Mouse (Mus musculus) neural tube, embryonic 11.5 days (tissue): ENCODE data around the gene Gbf1. TPM values are rescaled to one million over a fixed set of nuclear protein-coding genes. Genes with fewer than 3 reads are reported as not detected.

ENCODE experiments used
- ATAC-seq: fragments of 200-750 bp; cut with Nextera tagmentation; 2 replicates; pipeline ENCODE4 v1.8.0; 2017; ENCODE audit warnings: moderate number of reproducible peaks, mild to moderate bottlenecking, moderate TSS enrichment, moderate library complexity; ENCODE audit not compliant: insufficient read depth, low FRiP score, low TSS enrichment
- DNase-seq: peaks from one replicate; pipeline ENCODE4 v3.0.0-alpha.2; 2015; ENCODE audit warnings: low spot score
- H3K27ac ChIP-seq: fragments of 300-500 bp; sonication (generic); 2 replicates; pipeline ENCODE4 v1.5.1; 2014; ENCODE audit warnings: low read depth, mild to moderate bottlenecking, low read length
- H3K27me3 ChIP-seq: fragments of 300-500 bp; sonication (generic); 2 replicates; pipeline ENCODE4 v1.6.1; 2014; ENCODE audit warnings: mild to moderate bottlenecking, low read length, mixed read lengths; ENCODE audit not compliant: control insufficient read depth, insufficient read depth
- H3K36me3 ChIP-seq: fragments of 300-500 bp; sonication (generic); 2 replicates; pipeline ENCODE4 v1.6.1; 2014; ENCODE audit warnings: mild to moderate bottlenecking, low read length, moderate library complexity, mixed read lengths; ENCODE audit not compliant: control insufficient read depth, insufficient read depth
- H3K4me1 ChIP-seq: fragments of 300-500 bp; sonication (generic); 2 replicates; pipeline ENCODE4 v1.6.1; 2014; ENCODE audit warnings: low read length, mixed read lengths; ENCODE audit not compliant: control insufficient read depth, insufficient read depth
- H3K4me2 ChIP-seq: fragments of 300-500 bp; sonication (generic); 2 replicates; pipeline ENCODE4 v1.6.1; 2014; ENCODE audit warnings: low read depth, mild to moderate bottlenecking, moderate library complexity
- H3K4me3 ChIP-seq: fragments of 300-500 bp; sonication (generic); 2 replicates; pipeline ENCODE4 v1.5.1; 2014; ENCODE audit warnings: low read depth, low read length
- H3K9ac ChIP-seq: fragments of 300-500 bp; sonication (generic); 2 replicates; pipeline ENCODE4 v1.6.1; 2014; ENCODE audit warnings: mild to moderate bottlenecking, low read length
- H3K9me3 ChIP-seq: fragments of 300-500 bp; sonication (generic); 2 replicates; pipeline ENCODE4 v1.6.1; 2016; ENCODE audit warnings: low read length; ENCODE audit not compliant: control insufficient read depth
- WGBS: fragments of 180-500 bp; shearing (Covaris S2); extraction: QIAGEN DNeasy Blood & Tissue Kit; methylation state at CpG from one replicate; pipeline ENCODE4 v1.1.7; 2014; 5-methylcytosine and 5-hydroxymethylcytosine counted together
- polyA plus RNA-seq: library from polyadenylated mRNA; unstranded; fragments of >200 nt; fragmentation: Nextera tagmentation; extraction: Ambion mirVana; gene quantifications from 2 replicates; pipeline ENCODE4 v1.2.1, GENCODE M21; 2014

Gene Gbf1
- polyA plus RNA-seq, 1 experiment from 2014 or later, result 52.0 TPM

GRCm38 (mm10) chr19:46328081-46329030 lies 176.0 kb downstream of the Gbf1 start, which contains the start of gene Fbxl15:
Gene Fbxl15, plus strand, starts transcription at chr19:46328184.
- Histone ChIP-seq H3K4me1 (peaks cover 20% of the 10 kb centered on the region), H3K27ac (peak within 1 kb of the TSS; percentile 90), H3K4me2 (peak within 1 kb of the TSS; percentile 100), H3K36me3 (peaks cover 2% of the 10 kb centered on the region; the same call in 1 of the 2 replicates), H3K9ac (peak within 1 kb of the TSS; percentile 69), H3K27me3 (peaks cover 29% of the 10 kb centered on the region), H3K9me3 (no peaks in the 10 kb centered on the region), H3K4me3 (peak within 1 kb of the TSS; percentile 73)
- peak; percentile 86 for ATAC-seq
- under 1% methylated on average over 77 of the region's 81 CpGs for WGBS
- DNase-seq, result peak; percentile 96

GRCm38 (mm10) chr19:46329031-46329641 lies 176.8 kb downstream of the Gbf1 start:
- H3K4me1 ChIP-seq, result peaks cover 20% of the 10 kb centered on the region

GRCm38 (mm10) chr19:46329951-46330350 lies 177.6 kb downstream of the Gbf1 start:
- no peaks in the 10 kb centered on the region for H3K9me3 ChIP-seq
- peak overlapping the region; percentile 19; the same call in 1 of the 2 replicates for H3K4me2 ChIP-seq
- H3K4me3 ChIP-seq, result no peak overlapping the region
- H3K9ac ChIP-seq, result no peak overlapping the region
- H3K27me3 ChIP-seq, result peaks cover 17% of the 10 kb centered on the region
- 6% methylated on average over 16 of the region's 16 CpGs for WGBS
- peaks cover 20% of the 10 kb centered on the region for H3K4me1 ChIP-seq
- peak; percentile 87 for DNase-seq
- no peak overlapping the region for H3K27ac ChIP-seq
- H3K36me3 ChIP-seq, result peaks cover 2% of the 10 kb centered on the region; the same call in 1 of the 2 replicates
- no peak; the same call in 1 of the 2 replicates for ATAC-seq

More at GRCm38 (mm10) chr19:46329031-46329641, 176.8 kb downstream of the Gbf1 start:
- peak; percentile 4; the same call in 1 of the 2 replicates for ATAC-seq
- 1% methylated on average over 54 of the region's 54 CpGs for WGBS
- H3K27me3 ChIP-seq, result peaks cover 25% of the 10 kb centered on the region
- peak overlapping the region; percentile 100 for H3K4me2 ChIP-seq
- H3K9me3 ChIP-seq, result no peaks in the 10 kb centered on the region
- peak overlapping the region; percentile 90 for H3K27ac ChIP-seq
- H3K9ac ChIP-seq, result peak overlapping the region; percentile 69
- H3K4me3 ChIP-seq, result peak overlapping the region; percentile 73
- DNase-seq, result no peak
- peaks cover 2% of the 10 kb centered on the region; the same call in 1 of the 2 replicates for H3K36me3 ChIP-seq

- 95% methylated on average over 12 of the region's 12 CpGs for WGBS
- no peaks in the 10 kb centered on the region for H3K9me3 ChIP-seq
- no peak for ATAC-seq
- peaks cover 2% of the 10 kb centered on the region; the same call in 1 of the 2 replicates for H3K36me3 ChIP-seq
- H3K4me3 ChIP-seq, result no peak overlapping the region
- no peak overlapping the region for H3K9ac ChIP-seq
- no peak for DNase-seq
- H3K27me3 ChIP-seq, result peaks cover 10% of the 10 kb centered on the region; the same call in 1 of the 2 replicates
- no peak overlapping the region for H3K27ac ChIP-seq
- no peak overlapping the region for H3K4me2 ChIP-seq
- peaks cover 20% of the 10 kb centered on the region for H3K4me1 ChIP-seq
These were observed 178.4 kb downstream of the Gbf1 start for GRCm38 (mm10) chr19:46330696-46331095.

GRCm38 (mm10) chr19:46331326-46331725 lies 179.0 kb downstream of the Gbf1 start:
- peaks cover 6% of the 10 kb centered on the region; the same call in 1 of the 2 replicates for H3K27me3 ChIP-seq
- no peak for ATAC-seq
- H3K27ac ChIP-seq, result no peak overlapping the region
- H3K36me3 ChIP-seq, result peaks cover 2% of the 10 kb centered on the region; the same call in 1 of the 2 replicates
- peaks cover 19% of the 10 kb centered on the region for H3K4me1 ChIP-seq
- 92% methylated on average over 14 of the region's 14 CpGs for WGBS
- no peak overlapping the region for H3K4me3 ChIP-seq
- H3K9ac ChIP-seq, result no peak overlapping the region
- no peak overlapping the region for H3K4me2 ChIP-seq
- H3K9me3 ChIP-seq, result no peaks in the 10 kb centered on the region
- DNase-seq, result no peak

GRCm38 (mm10) chr19:46331936-46332335 lies 179.6 kb downstream of the Gbf1 start:
- H3K27ac ChIP-seq, result no peak overlapping the region
- H3K36me3 ChIP-seq, result peaks cover 2% of the 10 kb centered on the region; the same call in 1 of the 2 replicates
- H3K4me1 ChIP-seq, result peaks cover 16% of the 10 kb centered on the region
- WGBS, result 87% methylated on average over 3 of the region's 3 CpGs
- H3K4me2 ChIP-seq, result no peak overlapping the region
- no peak overlapping the region for H3K9ac ChIP-seq
- no peaks in the 10 kb centered on the region for H3K9me3 ChIP-seq
- no peak for DNase-seq
- H3K27me3 ChIP-seq, result 0 out of 2 replicates have a peak, but pooled peaks cover 4% of the 10 kb centered on the region
- no peak overlapping the region for H3K4me3 ChIP-seq
- no peak for ATAC-seq

- no peak overlapping the region for H3K9ac ChIP-seq
- no peak for ATAC-seq
- H3K27me3 ChIP-seq, result 0 out of 2 replicates have a peak, but pooled peaks cover 4% of the 10 kb centered on the region
- no peak overlapping the region for H3K27ac ChIP-seq
- H3K9me3 ChIP-seq, result no peaks in the 10 kb centered on the region
- 53% methylated on average over 7 of the region's 7 CpGs for WGBS
- H3K4me1 ChIP-seq, result peaks cover 18% of the 10 kb centered on the region
- no peak overlapping the region for H3K4me3 ChIP-seq
- 0 out of 2 replicates have a peak overlapping the region, but pooled peaks have one; percentile 4 for H3K4me2 ChIP-seq
- no peak for DNase-seq
- H3K36me3 ChIP-seq, result peaks cover 2% of the 10 kb centered on the region; the same call in 1 of the 2 replicates
These were observed 180.5 kb downstream of the Gbf1 start for GRCm38 (mm10) chr19:46332721-46333339.

- H3K36me3 ChIP-seq, result peaks cover 2% of the 10 kb centered on the region; the same call in 1 of the 2 replicates
- no peak overlapping the region for H3K9ac ChIP-seq
- H3K27me3 ChIP-seq, result 0 out of 2 replicates have a peak, but pooled peaks cover 4% of the 10 kb centered on the region
- no peaks in the 10 kb centered on the region for H3K9me3 ChIP-seq
- H3K4me3 ChIP-seq, result no peak overlapping the region
- ATAC-seq, result no peak
- H3K4me1 ChIP-seq, result peaks cover 19% of the 10 kb centered on the region
- no peak for DNase-seq
- no peak overlapping the region for H3K27ac ChIP-seq
- 93% methylated on average over 3 of the region's 3 CpGs for WGBS
- no peak overlapping the region for H3K4me2 ChIP-seq
These were observed 181.6 kb downstream of the Gbf1 start for GRCm38 (mm10) chr19:46333906-46334305.
